Mouse (Mus musculus) lung, embryonic 15.5 days (tissue): ENCODE measurements at regions not wholly inside any gene's neighbourhood (a gene's known extent, or its start where the extent isn't known, plus 50 kb on each side); places are given as distances from the start of the nearest gene placed in this dataset.

ENCODE experiments used
- ATAC-seq: fragments of 200-750 bp; cut with Nextera tagmentation; 2 replicates; pipeline ENCODE4 v1.8.0; 2017; ENCODE audit warnings: moderate number of reproducible peaks, borderline replicate concordance; ENCODE audit not compliant: low FRiP score, low TSS enrichment; ENCODE audit errors: extremely low read depth
- H3K27ac ChIP-seq: fragments of 300-500 bp; sonication (generic); 2 replicates; pipeline ENCODE4 v1.5.1; 2015; ENCODE audit warnings: moderate library complexity, mild to moderate bottlenecking, inconsistent platforms
- H3K27me3 ChIP-seq: fragments of 300-500 bp; sonication (generic); 2 replicates; pipeline ENCODE4 v1.6.1; 2015; ENCODE audit warnings: inconsistent platforms
- H3K36me3 ChIP-seq: fragments of 300-500 bp; sonication (generic); 2 replicates; pipeline ENCODE4 v1.6.1; 2015; ENCODE audit warnings: inconsistent platforms
- H3K4me1 ChIP-seq: fragments of 300-500 bp; sonication (generic); 2 replicates; pipeline ENCODE4 v1.6.1; 2015; ENCODE audit warnings: inconsistent platforms
- H3K4me2 ChIP-seq: fragments of 300-500 bp; sonication (generic); 2 replicates; pipeline ENCODE4 v1.6.1; 2015; ENCODE audit warnings: inconsistent platforms, mild to moderate bottlenecking, moderate library complexity
- H3K4me3 ChIP-seq: fragments of 300-500 bp; sonication (generic); 2 replicates; pipeline ENCODE4 v1.5.1; 2015; ENCODE audit warnings: mild to moderate bottlenecking, inconsistent platforms
- H3K9ac ChIP-seq: fragments of 300-500 bp; sonication (generic); 2 replicates; pipeline ENCODE4 v1.6.1; 2015; ENCODE audit warnings: inconsistent platforms
- H3K9me3 ChIP-seq: fragments of 300-500 bp; sonication (generic); 2 replicates; pipeline ENCODE4 v1.6.1; 2016; ENCODE audit warnings: inconsistent platforms
- WGBS: fragments of 180-500 bp; shearing (Covaris S2); methylation state at CpG from one replicate; pipeline ENCODE4 v1.1.7; 2015; 5-methylcytosine and 5-hydroxymethylcytosine counted together

- H3K27me3 ChIP-seq: no peaks in the 10 kb centered on the region
- 68% methylated on average over 6 of the region's 6 CpGs for WGBS
- ATAC-seq: no peak
- H3K27ac ChIP-seq: no peak overlapping the region
- no peak overlapping the region for H3K4me3 ChIP-seq
- H3K9me3 ChIP-seq: no peaks in the 10 kb centered on the region
- no peak overlapping the region for H3K9ac ChIP-seq
- H3K4me2 ChIP-seq: no peak overlapping the region
- no peaks in the 10 kb centered on the region for H3K36me3 ChIP-seq
- no peaks in the 10 kb centered on the region for H3K4me1 ChIP-seq
Observed at GRCm38 (mm10) chr4:55887581-55887980, 355.3 kb upstream of the Klf4 start.

DNA sequence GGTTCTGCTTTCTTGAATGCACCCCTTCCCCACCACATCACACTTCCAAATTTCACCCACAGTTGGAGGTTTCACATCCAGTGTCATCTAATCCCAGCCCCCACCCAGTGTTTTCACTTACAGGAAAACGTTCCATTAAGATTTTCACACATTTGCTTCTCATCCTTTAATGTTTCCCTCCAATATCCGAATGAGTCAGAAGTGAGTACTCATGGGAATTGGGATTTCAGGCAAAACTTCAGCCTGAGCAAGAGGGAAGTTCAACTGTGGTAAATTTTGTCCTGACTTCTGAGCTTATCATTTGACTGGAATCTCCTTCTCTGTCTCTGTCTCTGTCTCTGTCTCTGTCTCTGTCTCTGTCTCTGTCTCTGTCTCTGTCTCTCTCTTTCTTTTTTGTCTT lies 350.3 kb upstream of the Klf4 start:
- no peak overlapping the region for H3K27ac ChIP-seq
- H3K36me3 ChIP-seq: no peaks in the 10 kb centered on the region
- H3K4me3 ChIP-seq: no peak overlapping the region
- no peaks in the 10 kb centered on the region for H3K27me3 ChIP-seq
- WGBS: 38% methylated on average over 2 of the region's 2 CpGs
- no peak overlapping the region for H3K4me2 ChIP-seq
- H3K9me3 ChIP-seq: no peaks in the 10 kb centered on the region
- no peaks in the 10 kb centered on the region for H3K4me1 ChIP-seq
- no peak for ATAC-seq
- H3K9ac ChIP-seq: no peak overlapping the region

DNA sequence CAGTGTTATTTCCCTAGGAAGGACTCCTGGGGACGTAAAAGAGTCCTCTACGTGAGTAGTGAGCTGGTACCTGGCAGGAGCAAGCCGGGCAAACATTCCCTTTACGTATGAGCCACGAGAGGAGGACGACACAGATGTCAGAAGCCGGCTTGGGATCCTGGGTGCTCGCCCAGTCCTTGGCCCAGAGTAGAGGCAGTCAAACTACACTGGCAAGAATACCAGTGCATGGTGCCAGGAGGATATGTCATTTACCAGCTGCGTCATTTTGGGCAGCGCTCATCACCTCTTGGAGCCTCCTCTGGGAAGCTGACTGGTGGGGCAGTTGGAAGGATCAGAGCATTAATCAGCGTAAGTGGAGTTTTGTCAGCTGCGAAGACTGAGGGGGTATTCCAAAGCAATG lies 343.0 kb upstream of the Klf4 start:
- no peak overlapping the region for H3K9ac ChIP-seq

GRCm38 (mm10) chr4:55874875-55875274 lies 342.6 kb upstream of the Klf4 start:
- H3K27me3 ChIP-seq: no peaks in the 10 kb centered on the region
- H3K4me2 ChIP-seq: no peak overlapping the region
- H3K4me3 ChIP-seq: no peak overlapping the region
- H3K36me3 ChIP-seq: no peaks in the 10 kb centered on the region
- H3K27ac ChIP-seq: no peak overlapping the region
- H3K9ac ChIP-seq: no peak overlapping the region
- WGBS: 67% methylated on average over 7 of the region's 7 CpGs
- no peaks in the 10 kb centered on the region for H3K9me3 ChIP-seq
- ATAC-seq: no peak
- H3K4me1 ChIP-seq: no peaks in the 10 kb centered on the region

More for the DNA sequence above, 343.0 kb upstream of the Klf4 start:
- 71% methylated on average over 12 of the region's 12 CpGs for WGBS
- H3K27me3 ChIP-seq: no peaks in the 10 kb centered on the region
- no peak overlapping the region for H3K27ac ChIP-seq
- H3K4me3 ChIP-seq: no peak overlapping the region
- H3K4me2 ChIP-seq: no peak overlapping the region
- ATAC-seq: no peak
- H3K4me1 ChIP-seq: no peaks in the 10 kb centered on the region
- H3K36me3 ChIP-seq: no peaks in the 10 kb centered on the region
- no peaks in the 10 kb centered on the region for H3K9me3 ChIP-seq

DNA sequence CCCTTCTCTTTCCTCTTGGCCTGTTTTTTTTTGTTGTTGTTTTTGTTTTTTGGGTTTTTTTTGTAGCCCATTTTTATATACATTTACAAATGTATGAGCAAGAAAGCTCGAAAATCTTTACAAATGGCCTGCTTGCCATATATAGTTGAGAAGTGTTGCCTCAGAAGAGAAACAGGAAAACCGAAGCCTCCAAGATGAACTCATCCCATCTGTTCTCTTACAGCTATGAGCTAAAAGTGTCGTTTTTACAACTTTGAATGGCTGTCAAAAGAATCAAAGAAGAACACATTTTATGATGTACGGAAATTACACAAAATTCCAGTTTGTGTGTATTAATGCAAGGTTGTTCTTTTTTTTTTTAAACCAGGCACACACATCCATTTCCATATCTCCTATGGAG lies 342.0 kb upstream of the Klf4 start:
- no peak for ATAC-seq
- no peak overlapping the region for H3K4me2 ChIP-seq
- H3K9ac ChIP-seq: no peak overlapping the region
- no peaks in the 10 kb centered on the region for H3K4me1 ChIP-seq
- H3K4me3 ChIP-seq: no peak overlapping the region
- H3K9me3 ChIP-seq: no peaks in the 10 kb centered on the region
- no peak overlapping the region for H3K27ac ChIP-seq
- WGBS: 69% methylated on average over 4 of the region's 4 CpGs
- no peaks in the 10 kb centered on the region for H3K36me3 ChIP-seq
- H3K27me3 ChIP-seq: no peaks in the 10 kb centered on the region

GRCm38 (mm10) chr4:55860055-55860454 lies 327.8 kb upstream of the Klf4 start:
- H3K27ac ChIP-seq: no peak overlapping the region
- no peak overlapping the region for H3K4me3 ChIP-seq
- no peak overlapping the region for H3K4me2 ChIP-seq
- no peak for ATAC-seq
- no peaks in the 10 kb centered on the region for H3K4me1 ChIP-seq
- H3K9me3 ChIP-seq: no peaks in the 10 kb centered on the region
- 38% methylated on average over 2 of the region's 2 CpGs for WGBS
- no peaks in the 10 kb centered on the region for H3K27me3 ChIP-seq
- no peaks in the 10 kb centered on the region for H3K36me3 ChIP-seq
- no peak overlapping the region for H3K9ac ChIP-seq

- ATAC-seq: no peak
- H3K36me3 ChIP-seq: no peaks in the 10 kb centered on the region
- H3K9me3 ChIP-seq: no peaks in the 10 kb centered on the region
- H3K4me2 ChIP-seq: no peak overlapping the region
- H3K27me3 ChIP-seq: no peaks in the 10 kb centered on the region
- H3K27ac ChIP-seq: no peak overlapping the region
- H3K9ac ChIP-seq: no peak overlapping the region
- WGBS: 77% methylated on average over 2 of the region's 2 CpGs
- H3K4me3 ChIP-seq: no peak overlapping the region
- H3K4me1 ChIP-seq: no peaks in the 10 kb centered on the region
Observed at GRCm38 (mm10) chr4:55859211-55859761, 327.0 kb upstream of the Klf4 start.

DNA sequence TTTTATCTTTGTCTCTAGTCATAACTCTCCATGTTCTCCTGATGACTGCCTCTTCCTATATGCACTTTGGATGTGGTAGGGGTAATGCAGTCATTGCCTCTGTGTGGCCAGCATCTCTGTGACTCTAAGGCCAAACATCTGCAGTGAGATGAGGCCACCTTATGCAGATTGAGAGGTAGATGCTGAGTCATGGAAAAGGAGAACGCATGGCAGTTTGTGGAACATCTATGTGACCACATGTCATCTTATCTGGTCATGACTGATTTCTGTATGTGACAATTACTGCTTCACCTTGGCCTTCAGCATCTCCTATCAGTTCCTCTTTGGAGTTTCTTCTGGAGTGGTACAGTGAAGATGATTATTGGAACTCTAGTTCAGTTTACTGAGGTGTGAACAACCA lies 319.2 kb upstream of the Klf4 start:
- WGBS: 88% methylated on average over 1 of the region's 1 CpGs
- no peaks in the 10 kb centered on the region for H3K27me3 ChIP-seq
- no peak overlapping the region for H3K27ac ChIP-seq
- ATAC-seq: no peak
- no peaks in the 10 kb centered on the region for H3K36me3 ChIP-seq
- H3K9ac ChIP-seq: no peak overlapping the region
- no peak overlapping the region for H3K4me3 ChIP-seq
- H3K4me2 ChIP-seq: no peak overlapping the region
- H3K4me1 ChIP-seq: no peaks in the 10 kb centered on the region
- no peaks in the 10 kb centered on the region for H3K9me3 ChIP-seq

- Histone ChIP-seq H3K9ac (no peak overlapping the region), H3K4me1 (no peaks in the 10 kb centered on the region), H3K9me3 (no peaks in the 10 kb centered on the region), H3K27ac (no peak overlapping the region), H3K4me3 (no peak overlapping the region), H3K27me3 (no peaks in the 10 kb centered on the region), H3K4me2 (no peak overlapping the region), H3K36me3 (no peaks in the 10 kb centered on the region)
- 69% methylated on average over 5 of the region's 5 CpGs for WGBS
- ATAC-seq: no peak
Observed at GRCm38 (mm10) chr4:55851027-55851426, 318.8 kb upstream of the Klf4 start.

DNA sequence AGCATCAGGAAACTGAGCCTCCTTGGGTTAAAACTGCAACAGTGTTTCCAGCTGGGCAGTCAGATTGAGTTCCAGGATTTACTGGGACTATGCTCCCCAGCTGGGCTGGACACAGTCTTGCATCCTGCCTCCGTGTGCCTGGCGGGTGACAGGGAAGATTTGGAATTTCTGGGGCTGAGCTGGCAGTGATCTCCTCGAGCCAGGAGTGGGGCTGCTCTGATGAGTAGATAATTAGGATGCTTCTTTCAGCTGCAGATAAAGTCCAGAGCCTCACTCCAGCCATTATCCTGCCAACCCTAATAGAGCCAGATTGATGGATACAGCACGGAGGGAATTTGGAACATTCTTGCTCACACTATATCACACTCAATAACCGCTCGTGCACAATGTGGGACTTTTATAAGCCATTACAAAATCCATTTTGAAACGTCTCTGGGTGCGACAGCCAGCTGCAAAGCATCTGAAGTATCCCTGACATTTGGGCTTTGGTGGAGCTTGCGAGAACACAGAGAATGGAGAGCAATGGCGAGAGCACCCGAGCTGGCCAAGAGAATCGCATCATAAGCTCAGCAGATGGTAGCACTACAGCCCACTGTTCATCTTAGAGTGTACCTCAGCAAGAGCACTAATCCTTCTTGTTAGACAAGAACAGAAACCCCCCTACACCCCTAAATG lies 311.6 kb upstream of the Klf4 start:
- H3K4me3 ChIP-seq: no peak overlapping the region
- H3K9me3 ChIP-seq: no peaks in the 10 kb centered on the region
- no peaks in the 10 kb centered on the region for H3K27me3 ChIP-seq
- no peak overlapping the region for H3K4me2 ChIP-seq
- WGBS: 37% methylated on average over 12 of the region's 12 CpGs
- peak; percentile 89 for ATAC-seq
- H3K27ac ChIP-seq: 0 out of 2 replicates have a peak overlapping the region, but pooled peaks have one; percentile 25
- peaks cover 12% of the 10 kb centered on the region; the same call in 1 of the 2 replicates for H3K4me1 ChIP-seq
- no peaks in the 10 kb centered on the region for H3K36me3 ChIP-seq
- no peak overlapping the region for H3K9ac ChIP-seq

GRCm38 (mm10) chr4:55838568-55838967 lies 306.3 kb upstream of the Klf4 start:
- Histone ChIP-seq H3K4me3 (no peak overlapping the region), H3K27me3 (no peaks in the 10 kb centered on the region), H3K4me1 (0 out of 2 replicates have a peak, but pooled peaks cover 3% of the 10 kb centered on the region), H3K9me3 (no peaks in the 10 kb centered on the region), H3K27ac (no peak overlapping the region), H3K9ac (no peak overlapping the region), H3K4me2 (no peak overlapping the region), H3K36me3 (no peaks in the 10 kb centered on the region)
- 56% methylated on average over 3 of the region's 3 CpGs for WGBS
- no peak for ATAC-seq

DNA sequence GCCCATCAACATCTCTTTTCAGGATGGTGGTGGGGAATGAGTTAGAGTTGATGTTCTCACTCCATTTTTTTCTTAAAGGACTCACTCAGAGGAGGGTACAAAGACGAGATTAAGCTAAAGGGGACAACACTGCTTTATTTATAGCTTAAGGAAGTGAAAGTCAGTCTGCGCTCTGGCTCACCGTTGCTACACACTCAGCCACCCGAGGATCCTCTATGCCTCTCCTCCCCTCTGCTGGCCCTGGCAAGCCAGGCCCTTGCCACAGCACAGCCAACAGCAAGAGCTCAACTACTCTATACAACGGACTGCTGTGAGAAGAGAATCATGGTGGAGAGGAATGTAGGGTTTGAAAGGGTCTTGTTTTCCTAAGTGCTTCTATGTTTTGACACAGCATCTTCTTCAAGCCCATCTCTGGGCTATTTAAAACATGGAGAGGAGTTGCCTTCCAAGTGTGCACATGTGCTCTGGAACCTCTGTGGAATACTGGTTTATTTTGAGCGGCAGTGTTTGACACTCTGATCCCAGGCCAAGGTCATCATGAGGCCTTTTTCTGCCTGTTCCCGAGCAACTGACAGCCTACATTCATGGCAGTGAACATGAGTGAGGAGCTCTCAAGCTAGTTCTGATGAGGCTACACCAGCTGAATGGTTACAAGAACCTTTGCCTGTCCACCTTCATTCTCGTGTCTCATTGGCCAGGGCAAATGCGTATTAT lies 291.9 kb upstream of the Klf4 start:
- no peak for ATAC-seq
- Histone ChIP-seq H3K4me3 (no peak overlapping the region), H3K4me1 (no peaks in the 10 kb centered on the region), H3K27me3 (no peaks in the 10 kb centered on the region), H3K9me3 (no peaks in the 10 kb centered on the region), H3K27ac (no peak overlapping the region), H3K36me3 (no peaks in the 10 kb centered on the region), H3K9ac (no peak overlapping the region), H3K4me2 (no peak overlapping the region)
- WGBS: 73% methylated on average over 9 of the region's 9 CpGs
